In genomic region chr4:138220761-138221160, GRCm38 (mm10) we compare ENCODE assay signal across 27 mouse cellular contexts. TPM values are rescaled to one million over a fixed set of nuclear protein-coding genes. Genes with fewer than 3 reads are reported as not detected.
DNase-seq lines count a peak whose midpoint lies in the region; ATAC-seq and TF ChIP-seq lines count a peak whose summit lies in the region.
"Had no signal": no experiment of that assay in that cellular context is flagged by ENCODE, and none has a peak within 500 bp of the region (broad histone marks: within the 10 kb centered on the region; RNA-seq: fewer than 3 reads in every experiment).

No protein-coding gene starts in this region.

- no peak overlapping the region; the same call in 1 of the 2 replicates for H3K9ac ChIP-seq in liver, embryonic 14.5 days (replicated peaks)
- no peak overlapping the region for H3K9ac ChIP-seq in hindbrain, embryonic 16.5 days (ENCODE audit: low read depth, low read length)
- H3K9ac ChIP-seq in neural tube, embryonic 15.5 days (replicated peaks), result no peak overlapping the region
- H3K9ac ChIP-seq: embryonic facial prominence, embryonic 13.5 days; forebrain, embryonic 15.5 days; hindbrain, embryonic 15.5 days; lung, embryonic 14.5 days; midbrain, embryonic 15.5 days had no signal

- no peaks in the 10 kb centered on the region for H3K9me3 ChIP-seq in liver, embryonic 14.5 days (ENCODE audit: control insufficient read depth, low read length)
- no peaks in the 10 kb centered on the region for H3K9me3 ChIP-seq in hindbrain, embryonic 16.5 days (ENCODE audit: control insufficient read depth, low read length)
- H3K9me3 ChIP-seq in neural tube, embryonic 15.5 days (replicated peaks), result no peaks in the 10 kb centered on the region
- H3K9me3 ChIP-seq: embryonic facial prominence, embryonic 13.5 days; forebrain, embryonic 15.5 days; hindbrain, embryonic 15.5 days; midbrain, embryonic 15.5 days had no signal

- TF ChIP-seq POLR2A in thymus, adult 2 months (IDR thresholded peaks at IDR 0.05; ENCODE audit: control insufficient read depth, extremely low read depth, insufficient read depth, low read length, poor library complexity), result no peak

- peak overlapping the region; percentile 16; the same call in 1 of the 2 replicates for H3K27ac ChIP-seq in thymus, adult 2 months (ENCODE audit: control insufficient read depth, insufficient read depth, low read length)
- H3K27ac ChIP-seq in liver, embryonic 14.5 days, result no peak overlapping the region
- H3K27ac ChIP-seq in hindbrain, embryonic 16.5 days (ENCODE audit: low read depth, low read length), result no peak overlapping the region
- no peak overlapping the region for H3K27ac ChIP-seq in neural tube, embryonic 15.5 days (replicated peaks)
- H3K27ac ChIP-seq: embryonic facial prominence, embryonic 13.5 days; forebrain, embryonic 15.5 days; hindbrain, embryonic 15.5 days; midbrain, embryonic 15.5 days had no signal

- peaks cover 35% of the 10 kb centered on the region for H3K4me1 ChIP-seq in thymus, adult 2 months (replicated peaks; ENCODE audit: control insufficient read depth, insufficient read depth, low read length)
- H3K4me1 ChIP-seq in liver, embryonic 14.5 days (replicated peaks; ENCODE audit: control insufficient read depth in 2 of 2, insufficient read depth in 2 of 2, low read length in 1 of 2), result peaks cover 24 to 32% of the 10 kb centered on the region in 2 experiments
- peaks cover 19% of the 10 kb centered on the region for H3K4me1 ChIP-seq in hindbrain, embryonic 16.5 days (ENCODE audit: control insufficient read depth, insufficient read depth, low read depth, low read length)
- H3K4me1 ChIP-seq in neural tube, embryonic 15.5 days, result peaks cover 40% of the 10 kb centered on the region

- H3K4me3 ChIP-seq in thymus, adult 2 months (ENCODE audit: control insufficient read depth, insufficient read depth, low read length), result no peak overlapping the region
- H3K4me3 ChIP-seq in liver, embryonic 14.5 days (ENCODE audit: insufficient read depth in 1 of 2, low read depth in 2 of 2, low read length in 2 of 2), result no peak overlapping the region
- H3K4me3 ChIP-seq in hindbrain, embryonic 16.5 days (ENCODE audit: low read length), result no peak overlapping the region
- H3K4me3 ChIP-seq in neural tube, embryonic 15.5 days (replicated peaks), result no peak overlapping the region
- H3K4me3 ChIP-seq: embryonic facial prominence, embryonic 13.5 days; forebrain, embryonic 15.5 days; hindbrain, embryonic 15.5 days; midbrain, embryonic 15.5 days had no signal

- H3K36me3 ChIP-seq in thymus, adult 2 months (ENCODE audit: control insufficient read depth, insufficient read depth, low read length), result peaks cover 22% of the 10 kb centered on the region
- H3K36me3 ChIP-seq in liver, embryonic 14.5 days (replicated peaks; ENCODE audit: control insufficient read depth, insufficient read depth, low read depth), result peaks cover 48% of the 10 kb centered on the region
- H3K36me3 ChIP-seq in hindbrain, embryonic 16.5 days (ENCODE audit: control insufficient read depth, insufficient read depth, low read length), result peaks cover 19% of the 10 kb centered on the region
- peaks cover 37% of the 10 kb centered on the region for H3K36me3 ChIP-seq in neural tube, embryonic 15.5 days

- no peak for TF ChIP-seq CTCF in thymus, adult 2 months (IDR thresholded peaks at IDR 0.05; ENCODE audit: borderline replicate concordance, control insufficient read depth, extremely low read depth, insufficient read depth, low read length, poor library complexity)
- no peak for TF ChIP-seq CTCF in liver, embryonic 14.5 days (IDR thresholded peaks at IDR 0.05; ENCODE audit: low read depth)

- TF ChIP-seq EP300 in liver, embryonic 14.5 days (IDR thresholded peaks at IDR 0.05; ENCODE audit: low read depth), result no peak

- peak overlapping the region; percentile 36 for H3K4me2 ChIP-seq in liver, embryonic 14.5 days (ENCODE audit: low read depth)
- H3K4me2 ChIP-seq in hindbrain, embryonic 16.5 days (ENCODE audit: low read length), result no peak overlapping the region
- H3K4me2 ChIP-seq in neural tube, embryonic 15.5 days, result no peak overlapping the region
- H3K4me2 ChIP-seq: embryonic facial prominence, embryonic 13.5 days; forebrain, embryonic 15.5 days; heart, embryonic 11.5 days; hindbrain, embryonic 15.5 days; lung, embryonic 14.5 days; midbrain, embryonic 15.5 days had no signal

- no peak for ATAC-seq in liver, embryonic 14.5 days (ENCODE audit: insufficient read depth)
- no peak for ATAC-seq in hindbrain, embryonic 16.5 days
- no peak for ATAC-seq in neural tube, embryonic 15.5 days (ENCODE audit: low FRiP score)
- ATAC-seq: CD4-positive, CD25-positive, alpha-beta regulatory T cell, adult 4 months; forebrain, embryonic 15.5 days; intestine, embryonic 16.5 days; midbrain, embryonic 15.5 days; Patski had no signal

- 34% methylated on average over 7 of the region's 7 CpGs for WGBS in thymus, adult 2 months
- WGBS in liver, embryonic 14.5 days (ENCODE audit: insufficient replicate concordance), result 41% methylated on average over 7 of the region's 7 CpGs
- WGBS in hindbrain, embryonic 16.5 days, result 85% methylated on average over 7 of the region's 7 CpGs
- WGBS in neural tube, embryonic 15.5 days, result 92% methylated on average over 7 of the region's 7 CpGs

- peak; percentile 61 to 85 for DNase-seq in adrenal gland, adult (ENCODE audit: inconsistent age in 2 of 2, low spot score in 1 of 2)
- DNase-seq in adrenal gland, adult 18-20 months (ENCODE audit: low spot score in 2 of 2), result no peak
- no peak for DNase-seq in thymus, adult 2 months
- DNase-seq in thymus, postnatal 0 days (ENCODE audit: low spot score), result no peak
- no peak for DNase-seq in liver, embryonic 14.5 days (ENCODE audit: low read depth in 3 of 3, low spot score in 3 of 3)
- DNase-seq: cerebellum, adult 18-20 months; cerebellum, postnatal 36 days; embryo, embryonic 11 days; gastrocnemius, postnatal 10 days; kidney, adult 9 months; kidney, postnatal 25 days; layer of hippocampus, postnatal 36 days; lung, embryonic 14.5 days; lung, postnatal 36 days; right cerebral cortex, adult 18-20 months; right cerebral cortex, postnatal 4 days; thymus, postnatal 36 days had no signal

- H3K27me3 ChIP-seq in thymus, adult 2 months (ENCODE audit: control insufficient read depth, insufficient read depth, low read length), result no peaks in the 10 kb centered on the region
- no peaks in the 10 kb centered on the region for H3K27me3 ChIP-seq in liver, embryonic 14.5 days (ENCODE audit: control insufficient read depth, insufficient read depth, low read length)
- no peaks in the 10 kb centered on the region for H3K27me3 ChIP-seq in hindbrain, embryonic 16.5 days (replicated peaks; ENCODE audit: control insufficient read depth, insufficient read depth, low read length)
- H3K27me3 ChIP-seq in neural tube, embryonic 15.5 days (replicated peaks), result no peaks in the 10 kb centered on the region
- H3K27me3 ChIP-seq: embryonic facial prominence, embryonic 13.5 days; forebrain, embryonic 15.5 days; hindbrain, embryonic 15.5 days; midbrain, embryonic 15.5 days; Patski had no signal

RNA-seq across cellular contexts. Expression of gene Hp1bp3, which starts 4.7 kb away (rescaled TPM):
- total RNA-seq in adrenal gland, adult 18-20 months (2021), result 100 to 1,000 TPM; 159 to 223 TPM
- polyA plus RNA-seq in thymus, adult 2 months (2012; rRNA removed), result 146 and 150 TPM in 2 replicates
- 155 and 173 TPM in 2 replicates for polyA plus RNA-seq in thymus, postnatal 0 days (2015; fragmentation: Nextera tagmentation; extraction: Ambion mirVana)
- polyA plus RNA-seq in liver, embryonic 14.5 days (2012; rRNA removed), result 25.2 and 34.7 TPM in 2 replicates
- polyA plus RNA-seq in liver, embryonic 14.5 days (2014; fragmentation: Nextera tagmentation; extraction: Ambion mirVana), result 36.1 and 41.9 TPM in 2 replicates
- 155 and 174 TPM in 2 replicates for polyA plus RNA-seq in hindbrain, embryonic 16.5 days (2015; fragmentation: Nextera tagmentation; extraction: Ambion mirVana)
- polyA plus RNA-seq in neural tube, embryonic 15.5 days (2015; fragmentation: Nextera tagmentation; extraction: Ambion mirVana), result 157 and 167 TPM in 2 replicates

RNA-seq across cellular contexts. Expression of gene Sh2d5, which starts 29.4 kb away (rescaled TPM):
- 1 to 10 TPM; 1.6 to 2.2 TPM for total RNA-seq in adrenal gland, adult 18-20 months (2021)
- polyA plus RNA-seq in thymus, adult 2 months (2012; rRNA removed), result 4.2 and 4.7 TPM in 2 replicates
- polyA plus RNA-seq in thymus, postnatal 0 days (2015; fragmentation: Nextera tagmentation; extraction: Ambion mirVana), result 0.61 and 0.66 TPM in 2 replicates
- polyA plus RNA-seq in liver, embryonic 14.5 days (2012; rRNA removed), result 0.68 and 1.2 TPM in 2 replicates
- polyA plus RNA-seq in liver, embryonic 14.5 days (2014; fragmentation: Nextera tagmentation; extraction: Ambion mirVana), result 0.27 and 0.47 TPM in 2 replicates
- 18.5 and 21.6 TPM in 2 replicates for polyA plus RNA-seq in hindbrain, embryonic 16.5 days (2015; fragmentation: Nextera tagmentation; extraction: Ambion mirVana)
- polyA plus RNA-seq in neural tube, embryonic 15.5 days (2015; fragmentation: Nextera tagmentation; extraction: Ambion mirVana), result 17.0 and 19.9 TPM in 2 replicates

RNA-seq across cellular contexts. Expression of gene Kif17, which starts 29.5 kb away (rescaled TPM):
- total RNA-seq in adrenal gland, adult 18-20 months (2021), result 1 to 10 TPM; 2.8 to 3.6 TPM
- 1.3 and 1.6 TPM in 2 replicates for polyA plus RNA-seq in thymus, adult 2 months (2012; rRNA removed)
- 0.60 and 0.78 TPM in 2 replicates for polyA plus RNA-seq in thymus, postnatal 0 days (2015; fragmentation: Nextera tagmentation; extraction: Ambion mirVana)
- 0.12 and 0.19 TPM in 2 replicates for polyA plus RNA-seq in liver, embryonic 14.5 days (2012; rRNA removed)
- 0.06 and 0.18 TPM in 2 replicates for polyA plus RNA-seq in liver, embryonic 14.5 days (2014; fragmentation: Nextera tagmentation; extraction: Ambion mirVana)
- 4.2 and 4.5 TPM in 2 replicates for polyA plus RNA-seq in hindbrain, embryonic 16.5 days (2015; fragmentation: Nextera tagmentation; extraction: Ambion mirVana)
- 5.0 and 5.2 TPM in 2 replicates for polyA plus RNA-seq in neural tube, embryonic 15.5 days (2015; fragmentation: Nextera tagmentation; extraction: Ambion mirVana)

Comparison
In these comparisons a context has a peak if more than half of its experiments do, and no peak if none do; other contexts are left out.
1. DNase-seq: peak in adrenal gland, adult (2 of 2); none in adrenal gland, adult 18-20 months (0 of 2), thymus, adult 2 months (single experiment), thymus, postnatal 0 days (single experiment) and liver, embryonic 14.5 days (0 of 3).